Mouse (Mus musculus): ENCODE data around the gene Vipr2.

Gene Vipr2

GRCm38 (mm10) chr12:116182376-116182775, 104.8 kb downstream of the Vipr2 start:
- Histone ChIP-seq H3K27me3 (ENCODE audit: insufficient read depth, low read length) (no peaks in the 10 kb centered on the region), H3K36me3 (ENCODE audit: insufficient read depth, low read length) (no peaks in the 10 kb centered on the region), H3K4me3 (replicated peaks; ENCODE audit: low read length) (no peak overlapping the region), H3K9me3 (ENCODE audit: low read length) (no peaks in the 10 kb centered on the region), H3K4me1 (replicated peaks; ENCODE audit: low read depth, low read length) (no peaks in the 10 kb centered on the region)
- no peak for TF ChIP-seq CTCF (conservative IDR thresholded peaks at IDR 0.05; ENCODE audit: low read length)
- TF ChIP-seq NANOG (IDR thresholded peaks at IDR 0.05; ENCODE audit: borderline replicate concordance, low read length) = no peak
- TF ChIP-seq POU5F1 (IDR thresholded peaks at IDR 0.05; ENCODE audit: borderline replicate concordance, low read length) = no peak

- Histone ChIP-seq H3K36me3 (ENCODE audit: insufficient read depth, low read length) (no peaks in the 10 kb centered on the region), H3K9me3 (ENCODE audit: low read length) (no peaks in the 10 kb centered on the region), H3K27me3 (ENCODE audit: insufficient read depth, low read length) (no peaks in the 10 kb centered on the region), H3K4me1 (replicated peaks; ENCODE audit: low read depth, low read length) (no peaks in the 10 kb centered on the region), H3K4me3 (replicated peaks; ENCODE audit: low read length) (no peak overlapping the region)
- TF ChIP-seq CTCF (conservative IDR thresholded peaks at IDR 0.05; ENCODE audit: low read length) = no peak
- TF ChIP-seq POU5F1 (IDR thresholded peaks at IDR 0.05; ENCODE audit: borderline replicate concordance, low read length) = no peak
- no peak for TF ChIP-seq NANOG (IDR thresholded peaks at IDR 0.05; ENCODE audit: borderline replicate concordance, low read length)
These were observed 105.8 kb downstream of the Vipr2 start for GRCm38 (mm10) chr12:116183212-116183935.

- no peak for TF ChIP-seq CTCF (conservative IDR thresholded peaks at IDR 0.05; ENCODE audit: low read length)
- no peak for TF ChIP-seq NANOG (IDR thresholded peaks at IDR 0.05; ENCODE audit: borderline replicate concordance, low read length)
- TF ChIP-seq POU5F1 (IDR thresholded peaks at IDR 0.05; ENCODE audit: borderline replicate concordance, low read length) = no peak
- no peaks in the 10 kb centered on the region for H3K4me1 ChIP-seq (replicated peaks; ENCODE audit: low read depth, low read length)
These were observed 116.4 kb downstream of the Vipr2 start for GRCm38 (mm10) chr12:116193952-116194351.

GRCm38 (mm10) chr12:116194641-116195040, 117.1 kb downstream of the Vipr2 start:
- TF ChIP-seq NANOG (IDR thresholded peaks at IDR 0.05; ENCODE audit: borderline replicate concordance, low read length) (no peak), POU5F1 (IDR thresholded peaks at IDR 0.05; ENCODE audit: borderline replicate concordance, low read length) (no peak), CTCF (conservative IDR thresholded peaks at IDR 0.05; ENCODE audit: low read length) (no peak)
- H3K4me1 ChIP-seq (replicated peaks; ENCODE audit: low read depth, low read length) = no peaks in the 10 kb centered on the region

More at GRCm38 (mm10) chr12:116193952-116194351, 116.4 kb downstream of the Vipr2 start:
- H3K9me3 ChIP-seq (ENCODE audit: low read length) = no peaks in the 10 kb centered on the region
- no peak overlapping the region for H3K4me3 ChIP-seq (replicated peaks; ENCODE audit: low read length)
- H3K27me3 ChIP-seq (ENCODE audit: insufficient read depth, low read length) = no peaks in the 10 kb centered on the region
- no peaks in the 10 kb centered on the region for H3K36me3 ChIP-seq (ENCODE audit: insufficient read depth, low read length)

More at GRCm38 (mm10) chr12:116194641-116195040, 117.1 kb downstream of the Vipr2 start:
- Histone ChIP-seq H3K4me3 (replicated peaks; ENCODE audit: low read length) (no peak overlapping the region), H3K27me3 (ENCODE audit: insufficient read depth, low read length) (no peaks in the 10 kb centered on the region), H3K36me3 (ENCODE audit: insufficient read depth, low read length) (no peaks in the 10 kb centered on the region), H3K9me3 (ENCODE audit: low read length) (no peaks in the 10 kb centered on the region)
